Mouse (Mus musculus) hindbrain, embryonic 16.5 days (tissue): ENCODE data around the gene Snap91. TPM values are rescaled to one million over a fixed set of nuclear protein-coding genes. Genes with fewer than 3 reads are reported as not detected.

Experiments used
- ATAC-seq: fragments of 200-750 bp; cut with Nextera tagmentation; 2 replicates; pipeline ENCODE4 v1.8.0; 2017; ENCODE audit warnings: moderate TSS enrichment, moderate library complexity
- H3K27ac ChIP-seq: fragments of 300-500 bp; sonication (generic); 2 replicates; pipeline ENCODE4 v1.5.1; 2014; ENCODE audit warnings: low read depth, mild to moderate bottlenecking, control low read depth, low read length, moderate library complexity
- H3K27me3 ChIP-seq: fragments of 300-500 bp; sonication (generic); replicated peaks from 2 replicates; pipeline ENCODE4 v1.6.1; 2014; ENCODE audit warnings: low read length; ENCODE audit not compliant: control insufficient read depth, insufficient read depth
- H3K36me3 ChIP-seq: fragments of 300-500 bp; sonication (generic); 2 replicates; pipeline ENCODE4 v1.6.1; 2014; ENCODE audit warnings: mild to moderate bottlenecking, low read length, moderate library complexity, mixed read lengths; ENCODE audit not compliant: control insufficient read depth, insufficient read depth
- H3K4me1 ChIP-seq: fragments of 300-500 bp; sonication (generic); 2 replicates; pipeline ENCODE4 v1.6.1; 2014; ENCODE audit warnings: low read depth, low read length; ENCODE audit not compliant: control insufficient read depth, insufficient read depth
- H3K4me2 ChIP-seq: fragments of 300-500 bp; sonication (generic); 2 replicates; pipeline ENCODE4 v1.6.1; 2014; ENCODE audit warnings: mild to moderate bottlenecking, low read length, control low read depth, moderate library complexity
- H3K4me3 ChIP-seq: fragments of 300-500 bp; sonication (generic); 2 replicates; pipeline ENCODE4 v1.5.1; 2014; ENCODE audit warnings: mild to moderate bottlenecking, low read length, control low read depth, moderate library complexity
- H3K9ac ChIP-seq: fragments of 300-500 bp; sonication (generic); 2 replicates; pipeline ENCODE4 v1.6.1; 2014; ENCODE audit warnings: low read depth, mild to moderate bottlenecking, control low read depth, low read length, moderate library complexity
- H3K9me3 ChIP-seq: fragments of 300-500 bp; sonication (generic); 2 replicates; pipeline ENCODE4 v1.6.1; 2014; ENCODE audit warnings: mild to moderate bottlenecking, low read length, moderate library complexity; ENCODE audit not compliant: control insufficient read depth
- WGBS: fragments of 180-500 bp; shearing (Covaris S2); extraction: QIAGEN DNeasy Blood & Tissue Kit; methylation state at CpG from one replicate; pipeline ENCODE4 v1.1.7; 2014; 5-methylcytosine and 5-hydroxymethylcytosine counted together
- polyA plus RNA-seq: library from polyadenylated mRNA; unstranded; fragments of >200 nt; fragmentation: Nextera tagmentation; extraction: Ambion mirVana; gene quantifications from 2 replicates; pipeline ENCODE4 v1.2.1, GENCODE M21; 2015

Snap91 gene
- polyA plus RNA-seq, 1 experiment from 2014 or later, result 197 TPM

DNA sequence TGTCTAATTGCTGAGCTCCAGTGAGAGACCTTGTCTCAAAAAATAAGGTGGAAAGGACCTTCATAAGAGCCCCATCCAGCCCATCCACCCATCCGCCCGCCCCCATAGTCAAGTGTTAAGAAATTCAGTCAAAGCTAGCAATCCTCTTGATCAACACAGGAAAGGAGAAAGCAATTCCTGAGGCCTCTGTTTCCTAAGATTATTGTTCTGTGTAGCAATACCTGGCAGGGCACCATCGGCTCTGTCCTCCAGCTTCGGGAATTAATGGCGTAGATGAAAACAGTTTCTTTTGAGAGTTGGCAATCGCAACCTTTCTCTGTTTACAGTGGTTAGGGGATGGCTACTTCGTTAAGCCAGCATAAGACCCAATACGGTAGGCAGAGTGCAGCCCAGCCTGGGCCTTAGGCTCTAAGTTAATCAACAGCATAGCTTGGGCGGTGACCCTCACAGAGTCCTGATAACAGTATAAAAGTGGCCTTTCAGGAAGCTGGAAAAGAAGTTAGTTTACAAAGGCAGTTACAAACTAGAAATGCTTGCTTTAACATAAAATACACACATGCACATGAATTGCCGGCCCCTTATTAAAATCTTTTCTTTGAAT lies 152.1 kb downstream of the Snap91 start:
- H3K4me1 ChIP-seq, result no peaks in the 10 kb centered on the region
- no peak overlapping the region for H3K4me3 ChIP-seq
- H3K36me3 ChIP-seq, result no peaks in the 10 kb centered on the region
- H3K9ac ChIP-seq, result no peak overlapping the region
- H3K9me3 ChIP-seq, result no peaks in the 10 kb centered on the region
- H3K27me3 ChIP-seq, result no peaks in the 10 kb centered on the region
- WGBS, result 87% methylated on average over 10 of the region's 10 CpGs
- no peak overlapping the region for H3K27ac ChIP-seq
- no peak overlapping the region for H3K4me2 ChIP-seq
- ATAC-seq, result no peak

DNA sequence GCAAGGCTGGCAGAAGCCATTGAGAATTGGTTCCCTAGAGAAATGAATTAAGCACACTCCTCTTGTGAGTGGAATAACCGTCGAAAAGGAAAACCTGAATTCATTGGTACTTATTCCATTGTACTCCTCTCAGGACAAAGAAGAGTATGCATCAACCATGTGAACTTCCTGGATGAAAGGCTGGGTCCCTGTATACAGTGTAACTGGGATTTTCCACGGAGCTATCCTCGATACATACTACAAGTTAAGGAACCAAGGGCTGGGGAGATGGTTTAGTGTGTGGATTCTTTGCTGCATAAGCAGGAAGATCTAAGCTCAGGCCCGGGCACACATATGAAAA lies 154.1 kb downstream of the Snap91 start:
- H3K4me3 ChIP-seq, result no peak overlapping the region
- 77% methylated on average over 5 of the region's 5 CpGs for WGBS
- no peaks in the 10 kb centered on the region for H3K9me3 ChIP-seq
- ATAC-seq, result peak; percentile 51
- H3K4me1 ChIP-seq, result no peaks in the 10 kb centered on the region
- H3K27ac ChIP-seq, result no peak overlapping the region
- H3K9ac ChIP-seq, result no peak overlapping the region
- H3K36me3 ChIP-seq, result no peaks in the 10 kb centered on the region
- no peak overlapping the region for H3K4me2 ChIP-seq
- H3K27me3 ChIP-seq, result no peaks in the 10 kb centered on the region

DNA sequence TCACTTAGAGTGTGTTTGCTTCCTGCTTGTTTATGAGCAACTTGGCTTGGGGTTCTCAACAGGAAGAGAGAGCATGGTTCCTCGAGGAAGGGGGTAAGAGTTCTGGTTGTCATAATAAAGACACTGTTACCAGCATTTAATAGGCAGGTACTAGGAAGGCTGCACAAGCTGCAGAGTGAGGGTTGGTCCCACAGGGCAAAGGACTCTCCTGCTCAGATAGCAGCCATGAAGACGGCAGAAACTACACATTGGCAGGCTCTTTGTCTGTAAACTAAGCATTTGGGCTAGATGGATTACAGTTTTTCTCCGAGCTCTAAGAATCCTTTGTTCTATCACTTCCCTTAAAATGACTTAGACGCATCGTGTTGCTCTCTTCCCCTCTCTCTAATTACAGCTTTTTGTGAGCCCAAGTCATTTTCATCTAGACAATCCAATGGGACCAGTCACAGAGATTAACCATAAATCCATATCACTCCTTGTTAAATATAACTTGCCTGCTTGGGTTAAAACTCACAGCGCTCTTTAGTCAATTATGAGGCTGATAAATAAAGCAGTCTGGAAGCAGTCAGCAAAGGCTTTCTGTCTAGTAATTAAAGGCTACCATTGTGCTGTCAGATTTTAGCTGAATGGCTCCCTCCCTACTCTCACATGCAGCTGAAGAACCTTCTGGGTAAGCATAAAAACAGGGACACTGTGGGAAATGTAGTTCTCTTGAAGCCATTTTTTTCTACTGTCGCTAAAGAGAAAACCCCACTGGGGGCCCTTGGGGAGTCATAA lies 154.7 kb downstream of the Snap91 start:
- ATAC-seq, result peak; percentile 77
- Histone ChIP-seq H3K4me3 (no peak overlapping the region), H3K9ac (no peak overlapping the region), H3K9me3 (no peaks in the 10 kb centered on the region), H3K36me3 (no peaks in the 10 kb centered on the region), H3K4me2 (no peak overlapping the region), H3K4me1 (no peaks in the 10 kb centered on the region), H3K27ac (0 out of 2 replicates have a peak overlapping the region, but pooled peaks have one; percentile 16), H3K27me3 (no peaks in the 10 kb centered on the region)
- WGBS, result 51% methylated on average over 7 of the region's 7 CpGs

DNA sequence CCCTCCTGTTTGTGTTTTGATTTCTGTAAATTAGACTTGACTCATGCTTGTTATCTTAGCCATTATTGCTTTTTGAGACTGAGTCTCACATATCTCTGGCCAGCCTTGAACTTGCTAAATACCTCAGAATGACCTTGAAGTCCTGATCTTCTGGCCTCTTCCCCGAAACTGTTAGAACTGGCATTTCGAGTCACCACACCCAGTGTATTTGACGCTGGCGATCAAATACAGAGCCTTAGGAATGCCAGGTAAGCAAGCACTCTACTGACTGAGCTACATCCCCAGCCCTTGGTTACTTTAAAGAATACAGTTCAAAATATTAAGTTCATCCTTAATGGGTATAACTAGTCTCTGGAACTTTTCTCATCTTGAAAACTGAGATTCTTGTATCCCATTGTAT lies 155.4 kb downstream of the Snap91 start:
- ATAC-seq, result no peak
- WGBS, result 94% methylated on average over 4 of the region's 4 CpGs
- no peaks in the 10 kb centered on the region for H3K27me3 ChIP-seq
- no peaks in the 10 kb centered on the region for H3K9me3 ChIP-seq
- no peak overlapping the region for H3K9ac ChIP-seq
- H3K4me2 ChIP-seq, result no peak overlapping the region
- H3K4me1 ChIP-seq, result no peaks in the 10 kb centered on the region
- no peak overlapping the region for H3K27ac ChIP-seq
- no peaks in the 10 kb centered on the region for H3K36me3 ChIP-seq
- no peak overlapping the region for H3K4me3 ChIP-seq

DNA sequence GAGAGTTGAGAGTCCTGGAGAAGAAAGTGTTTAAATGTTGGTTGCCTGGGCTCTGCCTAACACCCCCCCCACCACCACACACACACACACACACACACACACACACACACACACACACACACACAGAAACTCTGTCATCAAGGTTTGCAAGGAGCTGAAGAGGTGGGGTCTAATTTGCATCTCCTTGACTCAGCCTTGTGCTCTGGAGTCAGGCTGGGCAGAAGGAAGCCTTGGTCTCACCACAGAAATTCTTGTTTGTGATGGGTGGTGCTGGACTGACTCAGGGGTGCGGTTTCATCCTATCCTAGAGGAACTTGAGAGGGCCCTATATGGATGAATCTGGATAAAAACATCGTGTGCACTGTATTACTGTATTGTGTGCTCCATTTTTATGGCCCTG lies 159.7 kb downstream of the Snap91 start:
- Histone ChIP-seq H3K9ac (no peak overlapping the region), H3K27ac (no peak overlapping the region), H3K4me3 (no peak overlapping the region), H3K4me2 (no peak overlapping the region), H3K4me1 (no peaks in the 10 kb centered on the region), H3K27me3 (no peaks in the 10 kb centered on the region), H3K36me3 (no peaks in the 10 kb centered on the region), H3K9me3 (no peaks in the 10 kb centered on the region)
- WGBS, result 81% methylated on average over 2 of the region's 2 CpGs
- no peak for ATAC-seq

DNA sequence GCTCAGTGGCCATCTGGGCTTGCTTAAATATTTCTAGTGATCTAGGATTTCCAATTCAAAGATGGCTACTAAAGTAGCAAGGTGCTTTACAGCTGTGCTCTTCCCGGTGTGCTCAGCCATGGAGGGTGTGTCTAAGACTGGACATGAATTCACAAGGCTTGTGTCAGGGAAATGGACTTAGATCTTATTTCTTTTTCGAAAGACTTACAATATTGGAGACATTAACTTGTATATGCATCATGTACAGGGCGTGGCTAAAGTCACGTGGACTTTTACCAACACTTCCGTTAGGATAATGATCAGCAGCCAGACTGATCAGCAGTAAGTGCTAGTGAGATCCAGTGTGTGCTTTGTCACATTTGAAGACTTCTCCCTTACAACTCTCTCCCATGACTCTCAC lies 160.2 kb downstream of the Snap91 start:
- Histone ChIP-seq H3K27me3 (no peaks in the 10 kb centered on the region), H3K27ac (no peak overlapping the region), H3K9me3 (no peaks in the 10 kb centered on the region), H3K9ac (no peak overlapping the region), H3K4me2 (no peak overlapping the region), H3K36me3 (no peaks in the 10 kb centered on the region), H3K4me3 (no peak overlapping the region), H3K4me1 (no peaks in the 10 kb centered on the region)
- ATAC-seq, result no peak
- WGBS, result 93% methylated on average over 5 of the region's 5 CpGs

DNA sequence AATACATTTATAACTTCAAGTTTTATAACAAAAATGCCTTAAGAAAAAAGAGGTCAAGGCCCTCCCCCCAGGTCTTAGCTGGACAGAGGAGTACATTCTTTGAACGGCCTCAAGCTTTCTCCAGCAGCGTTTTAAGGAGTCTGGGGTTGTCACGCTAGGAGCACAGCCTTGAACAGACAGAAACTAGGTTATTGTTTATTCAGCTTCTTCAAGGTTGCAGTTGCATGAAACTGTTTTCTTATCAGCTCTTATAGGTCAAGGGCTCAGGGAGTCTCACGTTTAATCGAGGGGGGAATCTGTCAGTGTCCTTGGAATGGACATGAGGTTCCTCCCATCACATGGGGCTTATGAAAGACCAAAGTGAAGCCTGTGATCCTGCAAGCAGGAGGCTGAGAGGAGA lies 163.3 kb downstream of the Snap91 start:
- no peaks in the 10 kb centered on the region for H3K36me3 ChIP-seq
- 74% methylated on average over 5 of the region's 5 CpGs for WGBS
- no peak overlapping the region for H3K4me3 ChIP-seq
- no peak for ATAC-seq
- H3K27ac ChIP-seq, result no peak overlapping the region
- H3K9me3 ChIP-seq, result no peaks in the 10 kb centered on the region
- H3K4me2 ChIP-seq, result no peak overlapping the region
- H3K4me1 ChIP-seq, result no peaks in the 10 kb centered on the region
- no peaks in the 10 kb centered on the region for H3K27me3 ChIP-seq
- no peak overlapping the region for H3K9ac ChIP-seq

DNA sequence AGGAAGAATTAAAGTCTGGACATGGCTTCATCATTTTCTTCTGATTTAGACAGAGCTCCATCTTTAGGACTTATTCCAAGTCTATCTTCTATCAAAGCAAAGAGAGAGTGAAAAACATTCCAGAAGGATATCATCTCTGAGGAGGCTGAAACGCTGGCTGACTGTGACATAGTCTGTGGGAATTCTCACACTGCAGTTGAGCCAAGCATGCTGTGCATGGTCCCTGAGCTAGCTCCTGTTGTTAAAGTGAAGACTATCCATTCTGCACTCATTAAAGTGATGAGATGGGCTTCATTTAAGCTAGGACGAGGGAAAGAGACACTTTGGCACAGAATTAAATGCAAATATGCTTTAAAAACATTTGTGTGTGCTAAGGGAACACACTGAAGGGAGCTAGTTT lies 163.9 kb downstream of the Snap91 start:
- 47% methylated on average over 2 of the region's 2 CpGs for WGBS
- H3K9me3 ChIP-seq, result no peaks in the 10 kb centered on the region
- no peak for ATAC-seq

More for the DNA sequence above, 163.9 kb downstream of the Snap91 start:
- no peaks in the 10 kb centered on the region for H3K36me3 ChIP-seq
- no peak overlapping the region for H3K4me3 ChIP-seq
- no peak overlapping the region for H3K27ac ChIP-seq
- no peaks in the 10 kb centered on the region for H3K27me3 ChIP-seq
- no peak overlapping the region for H3K4me2 ChIP-seq
- H3K9ac ChIP-seq, result no peak overlapping the region
- no peaks in the 10 kb centered on the region for H3K4me1 ChIP-seq
